Mouse (Mus musculus) E14TG2a.4 (cell line): ENCODE data around the gene Dusp14.

Experiments
- CTCF ChIP-seq: conservative IDR thresholded peaks from 2 replicates; pipeline ENCODE4 v1.5.1; 2014; ENCODE audit warnings: low read length
- POU5F1 ChIP-seq: IDR thresholded peaks from 2 replicates; pipeline ENCODE4 v1.6.1; 2014; ENCODE audit warnings: low read length, borderline replicate concordance

- TF ChIP-seq CTCF: no peak
- TF ChIP-seq POU5F1: no peak
These were observed 21.8 kb downstream of the Dusp14 start for GRCm38 (mm10) chr11:84047270-84047669.
